Comparison of ENCODE assay signal across 9 mouse cellular contexts in the genomic region with DNA sequence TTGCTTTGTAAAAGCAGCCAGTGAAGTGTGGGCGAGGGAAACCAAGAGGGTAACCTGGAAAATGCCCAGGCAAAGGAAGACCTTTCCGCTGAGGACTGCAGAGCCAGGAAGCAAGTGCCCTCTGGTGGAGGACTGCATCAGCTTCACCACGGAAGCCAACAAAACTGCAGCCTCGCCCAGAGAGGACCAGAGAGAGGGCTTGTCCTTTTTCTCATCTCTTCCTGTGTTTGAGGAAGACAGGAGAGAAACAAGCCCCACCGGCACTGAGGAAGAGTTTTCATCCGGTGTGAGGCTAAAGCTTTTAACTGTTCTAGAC. TPM values are rescaled to one million over a fixed set of nuclear protein-coding genes. Genes with fewer than 3 reads are reported as not detected.
DNase-seq lines count a peak whose midpoint lies in the region; ATAC-seq and TF ChIP-seq lines count a peak whose summit lies in the region.
"Had no signal": no experiment of that assay in that cellular context is flagged by ENCODE, and none has a peak within 500 bp of the region (broad histone marks: within the 10 kb centered on the region; RNA-seq: fewer than 3 reads in every experiment).

No protein-coding gene starts in this region.

- no peak overlapping the region for H3K4me3 ChIP-seq in CH12.LX (replicated peaks in 1 of 3; ENCODE audit: low read depth in 2 of 3, low read length in 2 of 3, poor library complexity in 1 of 3)
- H3K4me3 ChIP-seq in midbrain, embryonic 13.5 days (replicated peaks) = no peak overlapping the region
- H3K4me3 ChIP-seq: heart, embryonic 15.5 days had no signal

- WGBS in midbrain, embryonic 13.5 days = 29% methylated on average over 6 of the region's 6 CpGs

- no peak for TF ChIP-seq EP300 in CH12.LX (IDR thresholded peaks at IDR 0.05; ENCODE audit: low read length)

- no peaks in the 10 kb centered on the region for H3K27me3 ChIP-seq in CH12.LX (replicated peaks)
- no peaks in the 10 kb centered on the region for H3K27me3 ChIP-seq in midbrain, embryonic 13.5 days
- H3K27me3 ChIP-seq: heart, embryonic 15.5 days had no signal

- no peak overlapping the region for H3K27ac ChIP-seq in CH12.LX (ENCODE audit: insufficient read depth, low read depth)
- H3K27ac ChIP-seq in midbrain, embryonic 13.5 days = no peak overlapping the region
- H3K27ac ChIP-seq: heart, embryonic 15.5 days had no signal

- H3K4me2 ChIP-seq in CH12.LX (ENCODE audit: insufficient read depth, low read depth, poor library complexity, severe bottlenecking) = no peak overlapping the region
- no peak overlapping the region for H3K4me2 ChIP-seq in midbrain, embryonic 13.5 days (replicated peaks)
- H3K4me2 ChIP-seq: heart, embryonic 15.5 days had no signal

- H3K36me3 ChIP-seq in CH12.LX (replicated peaks in 1 of 2; ENCODE audit: control insufficient read depth in 1 of 2, insufficient read depth in 1 of 2, low read length in 1 of 2) = no peaks in the 10 kb centered on the region
- H3K36me3 ChIP-seq in midbrain, embryonic 13.5 days = no peaks in the 10 kb centered on the region
- H3K36me3 ChIP-seq: heart, embryonic 15.5 days had no signal

- no peak for TF ChIP-seq POLR2A in CH12.LX (IDR thresholded peaks at IDR 0.05; ENCODE audit: low read depth, low read length)

- DNase-seq in adrenal gland, adult (ENCODE audit: inconsistent age in 2 of 2, low spot score in 1 of 2) = peak; percentile 12 to 61
- DNase-seq in adrenal gland, adult 8-10 months = no peak
- peak; percentile 8 for DNase-seq in CH12.LX (ENCODE audit: extremely low read depth)
- peak; percentile 74 to 77 for DNase-seq in cerebellum, postnatal 14 days
- DNase-seq in layer of hippocampus, adult 9-11 months = peak; percentile 26
- peak; percentile 27 for DNase-seq in thymus, postnatal 25 days

- no peaks in the 10 kb centered on the region for H3K9me3 ChIP-seq in CH12.LX (replicated peaks; ENCODE audit: low read length)
- H3K9me3 ChIP-seq in midbrain, embryonic 13.5 days = no peaks in the 10 kb centered on the region
- H3K9me3 ChIP-seq: heart, embryonic 15.5 days had no signal

- in situ Hi-C loops in CH12.LX (cut with MboI; ENCODE audit: low pct_ligation_motif_present, low pct_unique_long_range_greater_than_20kb, low sequenced_read_pairs) = no loop called here

- H3K9ac ChIP-seq in CH12.LX (ENCODE audit: insufficient read depth, low read depth) = no peak overlapping the region
- H3K9ac ChIP-seq in midbrain, embryonic 13.5 days (replicated peaks) = no peak overlapping the region
- H3K9ac ChIP-seq: heart, embryonic 15.5 days had no signal

- no peaks in the 10 kb centered on the region for H3K79me2 ChIP-seq in CH12.LX (replicated peaks; ENCODE audit: control insufficient read depth, extremely low read depth, insufficient read depth, poor library complexity, severe bottlenecking)

- TF ChIP-seq CTCF in CH12.LX (conservative IDR thresholded peaks at IDR 0.05 in 1 of 2, IDR thresholded peaks at IDR 0.05 in 1 of 2; ENCODE audit: low read depth in 2 of 2, low read length in 2 of 2) = peak in 1 of 2 experiments; percentile 64; a peak in 2 of 4 replicates

- H3K4me1 ChIP-seq in CH12.LX (ENCODE audit: control insufficient read depth in 1 of 2, insufficient read depth in 2 of 2) = no peaks in the 10 kb centered on the region
- H3K4me1 ChIP-seq in midbrain, embryonic 13.5 days (replicated peaks) = 0 out of 2 replicates have a peak, but pooled peaks cover 4% of the 10 kb centered on the region
- H3K4me1 ChIP-seq: heart, embryonic 15.5 days had no signal

- peak; percentile 72 for ATAC-seq in granulocyte monocyte progenitor cell, adult 5-6 weeks (replicated peaks; ENCODE audit: poor library complexity, severe bottlenecking)
- ATAC-seq in midbrain, embryonic 13.5 days = peak; percentile 60

- peak; percentile 54 for TF ChIP-seq RAD21 in CH12.LX (IDR thresholded peaks at IDR 0.05; ENCODE audit: low read depth, low read length)

- dilution Hi-C loops in CH12.LX (cut with MboI; ENCODE audit: extremely low pct_ligation_motif_present, extremely low pct_unique_long_range_greater_than_20kb, low sequenced_read_pairs) = no loop called here

TF ChIP-seq in CH12.LX, 34 proteins besides CTCF, POLR2A, EP300 and RAD21:
- peak; percentile 52 for TF ChIP-seq SMC3 (IDR thresholded peaks at IDR 0.05; ENCODE audit: low read depth, low read length)
- no peak for TF ChIP-seq USF1 (IDR thresholded peaks at IDR 0.05; ENCODE audit: low read depth, low read length)

RNA-seq across cellular contexts. Expression of a gene that starts 47.3 kb away (rescaled TPM):
- total RNA-seq in adrenal gland, adult 8-10 months (2022) = 10 to 100 TPM; 26.5 to 32.2 (median 31.0) TPM
- total RNA-seq in CH12.LX (2012; rRNA removed) = 7.5 TPM in 2 replicates
- total RNA-seq in CH12.LX (2014; rRNA removed) = 9.3 and 9.5 TPM in 2 replicates
- polyA plus RNA-seq in CH12.LX (2012; ENCODE audit: insufficient read length, low read depth) = 17.1 and 18.5 TPM in 2 replicates
- 19.9 and 23.6 TPM in 2 replicates for total RNA-seq in granulocyte monocyte progenitor cell, adult 5-6 weeks (2014; fragmentation: Nextera tagmentation)
- total RNA-seq in granulocyte monocyte progenitor cell, adult 5-6 weeks (2017) = 33.4 and 33.6 TPM in 2 replicates
- polyA plus RNA-seq in midbrain, embryonic 13.5 days (2015; fragmentation: Nextera tagmentation; extraction: Ambion mirVana) = 8.7 and 9.3 TPM in 2 replicates
